Mouse (Mus musculus): Measurements from ENCODE around the gene Ranbp17.

DNA sequence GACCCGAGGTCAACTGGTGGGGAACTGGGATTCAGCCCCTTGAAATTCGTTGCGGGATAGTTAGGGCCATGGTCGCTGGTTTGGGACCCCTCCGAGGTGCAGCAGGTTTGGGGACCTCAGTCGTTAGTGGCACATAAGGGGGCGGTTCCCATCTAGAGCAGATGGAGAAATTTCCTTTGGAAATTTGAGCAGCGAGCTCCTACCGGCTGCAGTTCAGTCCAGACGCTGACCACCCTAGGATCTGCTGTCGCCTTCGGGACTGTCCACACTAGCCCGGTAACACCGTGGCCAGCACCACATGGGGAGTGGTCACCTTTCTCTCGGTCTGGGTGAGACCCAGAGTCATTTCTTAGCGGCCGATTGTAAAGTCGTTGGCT lies 309.2 kb downstream of the Ranbp17 start:
- TF ChIP-seq POLR2A (IDR thresholded peaks at IDR 0.05; ENCODE audit: low read depth, low read length) (no peak), CTCF (conservative IDR thresholded peaks at IDR 0.05 in 1 of 2, IDR thresholded peaks at IDR 0.05 in 1 of 2; ENCODE audit: low read depth in 2 of 2, low read length in 2 of 2) (no peak), ZC3H11A (IDR thresholded peaks at IDR 0.05; ENCODE audit: low read depth, low read length) (no peak), UBTF (IDR thresholded peaks at IDR 0.05; ENCODE audit: low read depth, low read length) (no peak), ELF1 (IDR thresholded peaks at IDR 0.05; ENCODE audit: low read depth, low read length) (no peak), ZMIZ1 (IDR thresholded peaks at IDR 0.05; ENCODE audit: low read depth, low read length) (no peak)
